Mouse (Mus musculus) thymus, adult 2 months (tissue): ENCODE results near the gene Atp6v0c.

ENCODE experiments used
- CTCF ChIP-seq: fragments of 200-500 bp; IDR thresholded peaks from 2 replicates; pipeline ENCODE4 v1.5.1; 2012; ENCODE audit warnings: mild to moderate bottlenecking, control low read depth, low read length, moderate library complexity, borderline replicate concordance; ENCODE audit not compliant: control insufficient read depth, poor library complexity, insufficient read depth; ENCODE audit errors: extremely low read depth
- POLR2A ChIP-seq: fragments of 200-500 bp; IDR thresholded peaks from 2 replicates; pipeline ENCODE4 v1.6.1; 2012; ENCODE audit warnings: mild to moderate bottlenecking, low read length, control low read depth, moderate library complexity; ENCODE audit not compliant: control insufficient read depth, poor library complexity, insufficient read depth; ENCODE audit errors: extremely low read depth

DNA sequence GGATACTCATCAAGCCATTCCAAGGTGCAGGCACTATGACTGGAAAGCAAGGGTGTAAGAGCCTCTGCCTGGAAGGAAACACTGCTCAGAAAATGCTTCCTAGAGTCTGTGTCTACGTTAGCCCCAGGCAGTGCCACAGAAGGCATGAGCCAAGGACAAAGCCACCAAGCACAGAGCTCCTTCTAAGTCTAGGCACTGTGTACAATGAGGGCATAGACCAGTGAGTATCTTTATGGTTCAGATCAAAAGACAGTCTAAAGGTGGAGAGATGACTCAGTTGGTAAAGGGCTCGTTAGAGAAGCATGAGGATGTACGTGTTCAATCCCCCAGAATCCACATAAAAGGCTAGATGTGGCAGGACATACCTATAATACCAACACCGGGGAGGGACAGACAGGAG is 31.6 kb upstream of the Atp6v0c start:
- no peak for TF ChIP-seq POLR2A
- no peak for TF ChIP-seq CTCF
